Mouse (Mus musculus) urinary bladder, postnatal 36 days (tissue): ENCODE measurements around the gene Egfl6.

Source experiments
- DNase-seq, 2 experiments: peaks; one replicate each; pipeline ENCODE4 v3.0.0; 2022; ENCODE audit warnings: low spot score in 2 of 2, mixed read lengths in 1 of 2

Gene Egfl6

DNA sequence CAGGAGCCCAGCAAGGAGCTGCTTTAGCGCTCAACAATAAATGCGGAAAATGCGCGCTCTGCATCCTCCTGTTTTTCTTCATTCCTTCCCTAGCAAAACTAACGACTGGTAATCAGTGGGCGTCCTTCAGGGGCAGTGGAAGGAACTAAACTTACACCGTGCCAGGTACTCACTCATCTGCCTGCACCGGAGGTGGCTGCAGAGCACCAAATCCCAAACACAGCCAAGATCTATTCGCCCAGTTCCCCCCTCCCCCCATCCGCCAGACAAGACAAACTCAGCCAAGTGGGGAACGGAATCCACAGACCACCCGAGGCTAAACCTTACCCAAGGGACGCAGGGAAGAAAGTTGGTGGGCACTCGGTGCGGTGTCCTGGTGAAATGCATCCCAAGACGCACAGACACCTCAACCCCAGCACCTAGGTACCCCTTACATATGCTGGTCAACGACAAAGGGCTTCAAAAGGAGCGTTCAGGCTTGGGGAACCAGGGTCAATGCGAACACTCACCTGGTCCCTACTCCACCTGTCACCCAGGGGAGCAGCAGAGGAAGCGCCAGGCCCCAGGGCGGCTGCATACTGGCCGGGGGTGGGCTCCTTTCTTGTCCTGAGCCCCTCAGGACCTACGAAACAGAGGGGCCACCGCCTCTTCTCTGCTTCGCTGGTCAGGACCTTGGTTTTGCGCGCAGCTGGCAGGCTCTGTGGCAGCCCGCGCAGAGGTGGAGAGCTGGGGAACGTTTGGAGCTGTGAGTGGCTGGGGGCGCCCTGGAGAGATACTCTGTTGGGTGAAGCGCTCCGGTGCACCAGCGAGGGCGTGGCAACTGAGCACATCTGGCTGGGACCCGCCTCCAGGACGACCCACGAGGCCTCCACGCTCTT lies at the start of gene Egfl6:
TSS of gene Egfl6 (minus strand) at position 774 of the 878 bp plus-strand sequence.
- DNase-seq, result peak in 1 of 2 experiments; percentile 5

DNA sequence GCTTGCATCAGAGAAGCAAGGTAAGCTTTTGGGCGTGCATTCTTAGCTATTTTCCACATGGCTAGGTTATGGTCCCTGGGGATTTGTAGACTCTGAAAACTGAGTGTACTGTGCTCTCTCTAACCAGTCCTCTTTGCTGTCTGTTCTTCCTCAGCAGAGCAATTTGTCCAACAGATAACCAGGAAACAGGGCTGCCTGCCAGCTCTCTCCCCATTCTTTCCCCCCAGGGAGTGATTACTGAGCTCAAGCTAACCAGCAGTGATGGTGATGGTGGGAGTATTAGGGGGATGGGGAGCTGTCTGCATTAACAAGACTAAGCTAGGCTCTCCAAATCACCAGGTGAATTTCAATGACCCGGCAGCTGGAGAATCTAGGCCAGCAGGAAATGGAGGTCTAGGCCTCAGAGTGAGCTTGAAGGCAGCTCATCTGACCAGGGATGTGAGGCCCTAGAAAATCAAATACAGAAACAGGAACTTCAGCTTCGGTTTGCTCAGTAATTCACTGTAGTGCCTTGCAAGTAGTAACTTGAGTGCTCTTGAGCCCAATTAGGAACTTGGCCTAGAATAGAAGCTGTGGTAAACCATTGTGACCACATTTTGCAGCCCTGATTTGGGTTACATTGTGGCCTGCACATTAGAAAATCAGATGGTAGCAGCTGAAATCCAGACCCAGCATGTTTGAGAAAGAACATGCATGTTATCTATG lies 41.5 kb upstream of the Egfl6 start:
- no peak for DNase-seq

DNA sequence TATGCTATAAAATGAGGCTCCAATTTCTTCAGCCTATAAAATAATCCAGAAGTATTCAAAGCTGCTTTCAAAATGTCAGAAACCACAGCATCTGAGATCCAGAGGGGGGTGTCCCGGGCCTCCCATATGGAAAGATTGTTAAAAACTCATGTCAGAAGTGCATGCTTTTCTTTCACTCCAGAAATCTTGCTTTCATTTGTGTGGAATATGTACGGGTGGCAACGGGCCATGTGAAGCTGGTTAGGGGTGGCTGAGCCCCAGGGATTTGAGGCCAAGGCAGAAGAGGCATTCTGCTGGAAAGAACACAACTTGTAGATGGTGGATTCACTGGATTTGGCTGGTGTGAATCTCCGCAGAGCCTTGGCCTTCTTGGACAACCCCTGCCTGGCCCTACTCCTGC lies 40.7 kb upstream of the Egfl6 start:
- DNase-seq, result no peak

DNA sequence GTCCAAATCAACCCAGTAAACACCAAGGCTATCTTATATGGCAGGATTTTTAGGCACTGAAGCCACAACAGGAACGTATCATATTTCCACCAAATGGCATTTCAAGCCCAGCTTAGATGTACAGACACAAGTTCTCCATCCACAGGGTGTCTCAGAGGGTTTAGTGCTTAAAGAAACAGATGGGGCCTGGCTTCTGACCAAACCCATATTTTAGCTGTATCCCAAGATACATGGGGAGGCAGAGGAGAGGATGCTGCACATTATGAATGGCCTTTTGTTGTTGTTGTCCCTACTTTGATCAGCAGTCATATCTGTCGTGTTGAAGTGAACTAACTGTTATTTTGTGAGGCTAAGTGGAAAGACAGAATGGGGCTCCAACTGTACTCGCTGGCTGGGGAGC lies 37.7 kb upstream of the Egfl6 start:
- DNase-seq, result no peak

DNA sequence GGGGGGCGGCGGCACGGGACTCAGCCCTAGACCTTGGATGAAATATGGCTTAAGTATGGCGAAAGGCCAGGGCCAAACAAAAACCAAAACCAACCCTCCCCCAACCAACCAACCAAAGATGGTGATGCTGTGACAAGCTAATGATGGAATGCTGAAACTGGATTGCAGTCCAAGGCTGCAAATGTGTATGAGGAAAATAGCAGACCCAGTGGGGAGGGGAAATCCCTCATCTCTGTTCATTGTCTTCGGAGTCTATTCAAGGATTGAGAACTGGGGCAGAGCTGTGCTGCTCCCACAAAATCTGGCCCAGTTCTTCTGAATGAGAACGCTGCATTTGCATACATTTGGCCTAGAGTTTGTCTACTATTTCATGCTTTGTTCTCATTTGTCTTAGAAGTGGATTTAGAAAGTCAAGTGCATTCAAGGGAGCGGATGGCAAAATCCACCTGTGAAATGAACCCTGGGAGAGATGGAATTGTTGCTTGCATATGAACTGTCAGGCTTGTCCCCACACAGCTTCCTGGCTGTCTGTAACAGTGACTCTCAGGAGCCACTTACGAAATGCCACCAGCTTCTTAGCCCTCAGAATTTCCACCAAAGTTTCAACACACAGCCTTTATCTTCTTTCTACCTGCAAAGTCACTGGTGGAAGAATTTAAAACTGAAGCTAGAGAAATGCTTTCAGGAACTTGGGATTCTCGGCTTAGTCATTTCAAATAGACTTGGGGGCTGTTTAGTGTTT lies 36.2 kb upstream of the Egfl6 start:
- no peak for DNase-seq

DNA sequence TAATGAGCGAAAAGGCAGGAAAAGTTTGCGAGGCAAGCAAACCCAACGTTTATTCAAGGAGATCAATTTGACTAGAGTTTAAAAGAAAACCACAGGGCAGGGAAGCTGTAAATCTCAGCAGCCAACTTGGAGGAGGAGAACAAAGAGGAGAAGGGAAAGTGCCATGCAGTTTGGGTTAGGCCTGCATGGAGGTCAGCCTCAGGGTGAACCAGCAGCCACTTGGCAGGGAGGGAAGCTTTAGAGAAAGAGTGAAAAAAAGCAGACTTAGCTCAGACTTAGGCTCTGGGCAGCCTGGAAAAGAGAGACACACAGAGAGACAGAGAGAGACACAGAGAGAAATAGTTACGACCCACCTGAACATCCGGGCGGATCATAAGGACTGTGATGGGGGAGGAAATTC lies 35.4 kb upstream of the Egfl6 start:
- no peak for DNase-seq

DNA sequence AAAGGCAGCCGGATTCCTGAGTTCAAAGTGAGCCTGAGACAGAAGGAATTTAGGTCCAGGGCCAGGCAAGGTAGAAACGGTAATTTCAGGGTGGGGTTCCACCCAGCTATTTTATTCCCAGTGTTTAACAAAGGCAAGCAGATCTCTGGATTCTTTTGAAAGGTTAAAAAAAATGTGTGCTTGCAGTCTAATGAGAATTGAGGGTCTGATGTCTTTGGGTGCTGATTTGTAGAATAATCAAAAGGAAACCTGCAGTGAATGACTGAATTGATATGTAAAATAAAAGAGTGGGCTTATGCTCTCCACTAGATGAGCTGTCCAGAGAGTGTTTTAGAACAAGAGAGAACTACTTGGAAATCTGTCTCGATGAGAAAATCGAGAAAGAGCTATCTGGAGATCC lies 33.6 kb upstream of the Egfl6 start:
- no peak for DNase-seq

DNA sequence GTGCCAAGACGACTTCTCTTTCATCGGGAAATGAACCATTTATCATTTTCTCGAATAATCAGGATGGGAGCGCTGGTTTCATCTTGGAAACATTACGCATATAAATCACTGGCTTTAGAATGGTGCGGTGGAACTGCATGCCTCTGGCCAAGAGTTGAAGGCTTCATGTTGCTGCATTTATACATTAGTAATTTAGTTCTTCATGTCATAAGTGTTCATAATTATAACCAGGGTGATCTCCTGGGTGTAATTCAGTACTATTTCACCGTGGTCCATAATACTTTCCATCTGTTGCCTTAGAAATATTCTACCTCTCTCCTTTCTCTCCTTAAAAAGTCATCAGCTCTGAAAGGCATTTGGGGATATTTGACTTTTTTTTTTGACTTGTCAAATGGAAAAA lies 29.7 kb upstream of the Egfl6 start:
- no peak for DNase-seq

DNA sequence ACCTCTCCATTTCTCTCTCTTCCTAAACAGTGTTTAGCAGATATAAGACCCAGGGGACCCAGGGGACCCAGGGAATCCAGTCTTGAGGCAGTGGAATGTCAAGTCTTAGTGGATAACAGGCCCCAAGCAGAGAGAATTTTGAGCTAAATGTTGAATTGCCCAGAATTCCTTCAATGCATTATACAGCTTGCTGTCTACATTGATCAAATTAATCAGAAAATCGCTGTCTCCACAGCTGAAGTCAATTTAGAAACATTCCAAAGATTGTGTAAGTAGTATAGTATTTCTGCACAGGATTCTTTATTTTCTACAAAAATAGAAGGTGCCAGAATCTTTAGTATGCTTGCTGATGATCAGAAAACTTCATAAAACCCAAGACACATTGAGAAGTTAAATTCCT lies 9.4 kb downstream of the Egfl6 start:
- no peak for DNase-seq

DNA sequence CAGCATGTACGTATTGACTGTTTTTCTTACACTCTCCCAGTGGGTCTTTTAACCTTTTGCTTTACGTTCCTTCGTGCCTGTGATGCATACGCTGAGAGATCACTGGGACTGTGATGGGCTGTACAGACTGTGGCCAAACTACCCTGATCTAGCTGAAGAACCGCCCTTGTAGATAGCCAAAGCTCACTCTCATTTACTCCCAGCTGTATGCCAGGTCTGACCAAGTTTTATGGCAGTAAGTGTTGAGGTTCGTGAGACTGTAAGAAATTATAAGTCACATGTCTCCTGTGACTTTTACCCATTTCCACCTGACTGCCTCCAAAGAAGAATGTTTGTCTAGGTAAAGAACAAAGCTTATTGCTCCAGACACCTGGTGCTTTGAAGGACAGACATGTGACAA lies 19.5 kb downstream of the Egfl6 start:
- no peak for DNase-seq

DNA sequence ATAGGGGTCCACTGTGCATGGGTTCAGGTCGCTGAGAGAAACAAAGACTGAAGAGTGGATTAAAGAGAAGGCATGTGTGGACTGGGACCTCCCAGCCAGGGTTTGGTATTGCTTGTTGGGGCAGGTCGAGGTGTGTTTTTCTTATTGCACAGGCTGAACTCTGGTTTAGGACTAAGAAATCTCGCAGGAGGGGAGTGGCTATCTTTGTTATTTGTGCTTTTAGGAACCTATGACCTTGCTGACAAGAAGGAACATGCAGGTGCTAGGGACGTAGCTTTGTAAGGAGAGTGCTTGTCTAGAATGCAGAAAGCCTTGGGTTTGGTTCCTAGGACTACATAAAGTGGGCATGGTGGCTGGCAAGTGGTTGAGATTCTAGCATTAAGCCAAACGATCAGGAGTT lies 20.1 kb downstream of the Egfl6 start:
- peak; percentile 8 to 15 for DNase-seq

DNA sequence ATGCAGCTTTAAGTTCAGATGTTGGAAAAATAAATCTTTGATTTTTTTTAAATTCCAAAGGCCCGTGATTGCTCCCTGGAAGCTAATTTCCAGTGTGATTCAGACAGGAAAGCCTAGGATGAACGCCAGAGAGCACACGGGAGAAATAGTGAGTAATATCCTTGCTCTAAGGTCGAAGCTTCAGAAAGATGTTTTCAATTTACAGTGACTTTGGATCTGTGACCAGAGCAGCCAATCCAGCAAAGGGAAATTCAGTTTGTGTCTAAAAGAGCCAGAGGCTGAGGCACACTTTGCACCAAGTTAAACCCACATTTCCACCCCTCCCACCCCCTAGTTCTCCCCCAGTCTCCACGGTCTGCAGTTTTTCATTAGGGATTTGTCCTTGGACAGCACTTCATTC lies 20.6 kb downstream of the Egfl6 start:
- no peak for DNase-seq

DNA sequence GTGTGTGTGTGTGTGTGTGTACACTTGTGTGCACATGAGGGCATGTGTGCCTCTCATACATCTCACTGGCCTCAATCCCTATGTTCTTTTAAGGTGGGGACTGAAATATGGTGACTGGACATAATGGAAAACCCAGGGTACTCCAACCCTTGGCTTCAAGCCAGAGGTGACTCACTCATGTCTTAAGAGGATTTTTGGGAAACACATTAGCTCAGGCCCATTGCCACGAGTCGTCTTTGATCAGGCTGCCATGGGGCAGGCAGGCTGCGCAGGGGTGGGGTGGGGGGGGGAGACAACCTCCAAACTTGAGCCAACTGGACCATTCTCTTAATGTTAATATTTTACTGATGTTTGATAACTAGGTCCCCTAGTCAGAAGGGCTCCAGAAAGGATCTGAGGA lies 26.2 kb downstream of the Egfl6 start:
- DNase-seq, result no peak

DNA sequence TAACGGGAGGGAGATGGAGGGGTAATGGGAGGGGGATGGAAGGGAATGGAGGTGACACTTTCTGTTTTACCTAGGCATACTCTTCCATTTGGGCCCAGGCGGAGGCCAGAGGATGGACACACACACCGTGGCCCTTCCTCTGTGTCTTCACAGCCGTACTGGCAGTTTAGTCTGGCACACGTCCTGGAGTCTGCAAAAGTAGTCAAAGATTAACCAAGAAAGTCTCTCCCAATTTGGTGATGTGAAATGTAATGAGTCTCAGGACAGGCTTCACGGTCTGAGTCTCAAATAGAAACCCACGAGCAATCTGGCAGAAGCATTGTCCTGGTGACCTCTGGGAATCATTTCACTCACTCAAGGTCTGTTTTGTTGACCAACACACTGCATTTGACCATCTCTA lies 33.2 kb downstream of the Egfl6 start:
- DNase-seq, result no peak

DNA sequence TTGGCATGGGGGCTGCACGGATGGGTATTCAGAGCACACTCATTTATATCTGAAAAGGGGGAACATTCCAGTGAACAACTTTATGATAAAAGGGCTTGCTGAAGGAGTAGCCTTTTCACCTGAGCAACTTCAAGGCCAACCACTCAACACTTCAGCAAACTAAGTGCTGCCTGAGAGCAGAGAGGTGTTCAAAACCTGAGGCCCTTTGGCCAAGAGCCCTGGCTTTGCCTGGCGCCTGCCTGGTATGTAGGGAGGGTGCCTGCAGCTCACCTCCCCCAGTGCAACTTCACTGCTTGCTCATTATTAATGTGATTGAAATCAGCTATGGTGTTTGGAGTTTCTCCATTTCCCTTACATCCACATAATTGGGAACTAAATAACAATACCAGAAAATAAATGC lies 39.0 kb downstream of the Egfl6 start:
- no peak for DNase-seq

DNA sequence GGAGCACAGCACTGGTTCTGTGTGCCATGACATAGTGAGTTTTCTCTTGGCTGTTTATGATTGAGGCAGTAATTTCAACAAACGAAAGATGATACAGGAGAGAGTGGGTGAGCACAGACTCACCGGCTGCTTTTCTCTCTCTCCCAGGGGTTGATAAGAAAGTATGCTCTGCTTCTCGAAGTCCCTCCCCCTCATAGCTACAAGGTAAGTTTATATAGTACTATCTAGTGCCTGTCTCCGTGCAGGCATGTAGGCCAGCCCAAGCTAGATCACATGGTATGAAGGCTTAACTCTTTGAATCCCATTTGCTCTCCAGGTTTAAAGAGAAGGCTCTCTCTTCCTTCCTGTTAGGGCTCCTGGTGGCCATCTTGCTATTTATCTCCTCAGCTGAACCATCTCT lies 50.4 kb downstream of the Egfl6 start:
- no peak for DNase-seq

DNA sequence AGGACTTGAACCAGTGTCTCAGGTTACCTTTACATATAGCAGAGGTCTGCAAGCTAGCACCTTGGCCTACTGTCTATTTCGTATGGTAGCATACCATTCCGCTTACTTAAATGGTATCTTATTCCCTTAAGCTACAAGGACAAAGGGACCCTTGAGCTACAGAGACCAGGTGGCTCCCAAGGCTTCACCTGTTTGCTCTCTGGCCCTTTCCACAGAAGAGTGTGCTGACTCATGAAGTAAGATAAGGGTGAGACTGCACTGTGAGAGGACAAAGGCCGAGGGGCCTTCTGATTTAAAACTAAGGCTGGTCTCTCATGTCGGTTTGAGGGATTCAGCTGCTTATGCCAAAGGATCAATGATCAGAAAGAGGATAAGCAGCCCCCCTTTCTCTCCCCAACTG lies 52.1 kb downstream of the Egfl6 start:
- DNase-seq, result no peak

DNA sequence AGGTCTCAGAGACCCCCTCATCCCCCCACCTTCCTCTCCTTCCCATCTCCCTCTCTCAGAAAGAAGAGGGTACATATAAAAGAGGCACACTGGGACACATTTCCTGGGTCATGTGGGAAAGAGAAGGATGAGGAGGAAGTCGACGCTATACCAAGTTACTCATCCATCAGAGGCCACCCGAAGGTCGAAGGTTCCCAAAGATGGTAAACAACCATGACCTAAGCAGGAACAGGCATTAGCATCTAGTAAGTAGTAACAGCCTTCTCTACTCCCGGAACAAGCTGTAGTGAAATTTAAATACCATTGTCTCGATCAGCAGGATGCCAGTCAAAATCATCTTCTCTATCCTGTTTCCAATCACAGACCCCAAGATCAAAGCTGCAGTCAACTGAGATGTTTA lies 53.8 kb downstream of the Egfl6 start:
- DNase-seq, result no peak

DNA sequence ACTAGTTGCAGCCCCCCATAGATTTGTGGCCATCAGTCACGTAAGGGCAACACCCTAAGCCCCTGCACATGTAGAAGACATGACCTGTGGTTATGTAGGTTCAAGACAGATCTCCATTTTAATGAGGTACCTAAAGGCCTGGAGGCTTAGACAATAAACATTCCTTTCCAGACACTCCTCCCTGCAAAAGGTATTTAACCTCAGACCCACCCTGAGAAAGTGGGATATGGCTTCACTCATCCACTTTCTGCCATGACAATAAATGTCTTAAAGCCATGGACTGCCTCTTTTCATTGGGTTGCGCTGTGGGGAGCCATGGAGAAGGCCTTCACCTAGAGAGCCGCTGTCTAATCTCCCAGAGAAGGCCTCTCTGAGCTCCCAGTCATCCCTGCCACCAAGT lies 57.4 kb downstream of the Egfl6 start:
- no peak for DNase-seq

DNA sequence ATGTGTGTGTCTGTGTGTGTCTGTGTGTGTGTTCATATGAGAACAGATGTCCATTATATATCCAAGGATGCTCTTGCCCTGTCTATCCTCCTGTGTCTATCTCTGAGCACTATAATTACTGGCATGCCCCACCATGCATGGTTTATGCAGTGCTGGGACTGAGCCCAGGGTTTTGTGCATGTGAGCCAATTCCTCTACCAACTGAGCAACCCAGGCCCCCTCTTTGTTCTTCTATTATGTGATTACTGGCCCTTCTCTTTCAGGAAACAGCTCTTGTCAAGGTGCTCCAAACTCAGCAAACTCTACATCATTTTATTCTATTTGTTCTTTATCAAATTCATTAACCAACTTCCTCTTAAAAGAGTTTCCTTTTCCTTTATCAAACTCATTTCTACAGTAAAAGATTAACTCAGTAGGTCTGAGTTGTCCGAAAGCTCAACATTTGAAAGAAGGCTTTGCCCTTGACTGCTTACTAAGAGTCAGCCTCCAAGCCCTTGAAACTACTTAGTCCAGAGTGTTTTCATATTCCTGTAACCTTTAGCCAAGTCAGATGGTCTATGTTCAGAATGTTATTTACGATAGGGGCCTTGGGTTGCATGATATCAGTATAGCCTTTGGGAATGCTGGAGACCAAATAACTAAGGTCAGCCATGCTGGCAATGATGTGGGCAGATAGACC lies 59.7 kb downstream of the Egfl6 start:
- no peak for DNase-seq

DNA sequence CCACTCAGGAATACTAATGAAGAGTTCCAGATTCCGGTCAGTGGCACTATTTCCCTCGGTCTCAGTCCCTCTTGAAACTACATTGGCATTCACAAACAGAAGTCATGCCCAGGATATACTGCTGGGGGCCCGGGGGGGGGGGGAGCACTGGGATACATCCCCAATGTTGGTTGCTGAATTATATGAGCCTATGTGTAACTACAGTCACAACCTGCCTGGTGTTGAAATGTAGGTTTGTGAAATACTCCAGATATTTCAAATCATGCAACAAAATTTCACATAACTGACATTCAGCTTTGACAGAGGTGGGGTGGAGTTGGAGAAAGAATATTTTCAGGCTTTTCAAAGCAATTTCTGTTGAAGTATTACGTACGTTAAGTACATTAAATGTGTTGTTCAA lies 64.7 kb downstream of the Egfl6 start:
- DNase-seq, result no peak

DNA sequence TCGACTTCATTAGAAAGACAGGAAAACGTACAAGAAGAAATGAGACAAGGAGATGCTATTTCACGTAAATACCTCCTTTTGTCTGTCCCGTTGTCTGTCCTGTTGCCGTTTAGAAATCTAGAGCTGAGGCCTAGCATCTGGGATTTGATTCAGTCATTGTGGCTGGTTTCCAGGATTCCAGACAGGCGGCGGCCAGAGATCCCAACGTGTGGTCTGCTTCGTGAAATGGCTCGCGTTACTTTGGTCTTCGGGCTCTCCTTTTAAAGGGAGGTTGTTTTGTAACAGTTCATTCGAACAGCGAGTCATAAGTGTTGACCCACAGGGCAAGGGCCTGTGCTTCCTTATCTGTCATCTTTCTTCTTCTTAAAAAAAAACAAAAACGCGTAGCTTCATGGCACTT lies 67.2 kb downstream of the Egfl6 start, which contains the start of gene Tceanc:
TSS of gene Tceanc (minus strand) at position 223 of the 400 bp plus-strand sequence.
- no peak for DNase-seq
